In genomic region chr16:18325741-18326140, GRCm38 (mm10) we compare ENCODE assay signal across 17 mouse cellular contexts.
"Had no signal": no experiment of that assay in that cellular context is flagged by ENCODE, and none has a peak within 500 bp of the region (broad histone marks: within the 10 kb centered on the region; RNA-seq: fewer than 3 reads in every experiment).

No protein-coding gene starts in this region.

- H3K9ac ChIP-seq: liver, embryonic 13.5 days; liver, embryonic 15.5 days; liver, postnatal 0 days; lung, embryonic 15.5 days; midbrain, embryonic 13.5 days; midbrain, embryonic 15.5 days; neural tube, embryonic 12.5 days; stomach, embryonic 15.5 days had no signal

- DNase-seq: liver, embryonic 13.5 days; liver, postnatal 0 days; lung, adult 2 months; lung, postnatal 14 days; right cerebral cortex, postnatal 14 days had no signal

- ATAC-seq: liver, postnatal 0 days; lung, postnatal 0 days; midbrain, embryonic 13.5 days; midbrain, embryonic 15.5 days had no signal

- H3K27me3 ChIP-seq: liver, embryonic 13.5 days; liver, embryonic 15.5 days; lung, embryonic 15.5 days; megakaryocyte, embryonic 14.5 days; midbrain, embryonic 13.5 days; midbrain, embryonic 15.5 days; neural tube, embryonic 12.5 days; stomach, embryonic 15.5 days had no signal

- H3K4me3 ChIP-seq: liver, embryonic 13.5 days; liver, embryonic 15.5 days; lung, embryonic 15.5 days; megakaryocyte, embryonic 14.5 days; midbrain, embryonic 13.5 days; midbrain, embryonic 15.5 days; neural tube, embryonic 12.5 days; stomach, embryonic 15.5 days had no signal

- H3K9me3 ChIP-seq: liver, embryonic 13.5 days; liver, embryonic 15.5 days; lung, embryonic 15.5 days; megakaryocyte, embryonic 14.5 days; midbrain, embryonic 13.5 days; midbrain, embryonic 15.5 days; neural tube, embryonic 12.5 days; stomach, embryonic 15.5 days had no signal

- H3K27ac ChIP-seq: liver, embryonic 13.5 days; liver, embryonic 15.5 days; lung, embryonic 15.5 days; macrophage; midbrain, embryonic 13.5 days; midbrain, embryonic 15.5 days; neural tube, embryonic 12.5 days; stomach, embryonic 15.5 days; stomach, postnatal 0 days had no signal

- H3K4me2 ChIP-seq: liver, embryonic 11.5 days; liver, embryonic 13.5 days; liver, embryonic 15.5 days; lung, embryonic 15.5 days; midbrain, embryonic 11.5 days; midbrain, embryonic 13.5 days; midbrain, embryonic 15.5 days; neural tube, embryonic 12.5 days; stomach, embryonic 15.5 days had no signal

- H3K36me3 ChIP-seq: lung, embryonic 15.5 days; stomach, embryonic 15.5 days had no signal

- H3K4me1 ChIP-seq: liver, embryonic 13.5 days; liver, embryonic 15.5 days; lung, embryonic 15.5 days; midbrain, embryonic 13.5 days; midbrain, embryonic 15.5 days; neural tube, embryonic 12.5 days; stomach, embryonic 15.5 days had no signal
